Mouse (Mus musculus) layer of hippocampus, postnatal 10 days (tissue): ENCODE data around the gene 2900011O08Rik. TPM values are rescaled to one million over a fixed set of nuclear protein-coding genes. Genes with fewer than 3 reads are reported as not detected.

ENCODE experiments used
- DNase-seq, 2 experiments: peaks; one replicate each; pipeline ENCODE4 v3.0.0; 2021; ENCODE audit warnings: low spot score in 2 of 2
- total RNA-seq, 2 experiments: library from RNA; stranded (reverse); gene quantifications; 2 replicates each; pipeline ENCODE4 v1.2.3; 2021

The 2900011O08Rik gene
- total RNA-seq, 2 experiments from 2014 or later: 271 to 281 TPM

DNA sequence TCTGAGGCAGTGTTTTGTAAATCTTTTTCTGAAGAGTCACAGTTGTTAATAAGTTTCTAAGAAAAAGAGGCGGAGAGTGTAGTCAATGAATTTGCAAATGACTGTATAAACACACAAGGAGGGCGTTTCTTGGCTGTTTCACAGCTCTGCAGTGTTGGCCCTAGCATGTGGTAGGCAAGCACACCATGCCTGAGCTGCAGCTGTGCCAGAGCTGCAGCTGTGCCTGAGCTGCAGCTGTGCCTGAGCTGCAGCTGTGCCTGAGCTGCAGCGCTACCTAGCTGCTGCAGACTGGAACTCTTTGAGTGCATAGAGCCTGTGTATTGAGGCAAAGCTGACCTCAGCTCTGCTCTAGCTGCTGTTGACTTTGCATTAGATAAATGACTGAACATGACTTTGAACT, 17.8 kb downstream of the 2900011O08Rik start:
- DNase-seq: no peak

GRCm38 (mm10) chr16:14004726-14005125, 18.3 kb downstream of the 2900011O08Rik start:
- no peak for DNase-seq

- DNase-seq: no peak
Observed at GRCm38 (mm10) chr16:14005266-14005665, 18.9 kb downstream of the 2900011O08Rik start.

DNA sequence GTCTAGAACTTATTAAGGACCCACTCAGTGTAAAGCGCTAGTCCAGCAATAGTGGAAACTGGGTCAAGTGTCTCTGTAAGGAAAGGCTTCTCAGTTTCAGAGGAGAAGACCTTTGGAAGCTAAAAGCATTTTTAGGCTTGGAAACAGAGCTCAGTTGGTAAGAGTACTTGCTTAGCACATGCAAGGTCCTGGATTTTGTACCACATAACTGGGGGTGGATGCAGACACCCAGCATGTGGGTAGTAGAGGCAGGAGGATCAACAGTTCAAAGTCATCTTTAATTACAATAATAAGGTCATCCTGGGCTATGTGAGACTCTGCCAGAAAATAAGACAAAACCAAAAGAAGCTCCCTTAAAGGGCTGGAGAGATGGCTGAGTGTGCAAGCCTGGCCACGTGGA, 21.7 kb downstream of the 2900011O08Rik start:
- DNase-seq: no peak

DNA sequence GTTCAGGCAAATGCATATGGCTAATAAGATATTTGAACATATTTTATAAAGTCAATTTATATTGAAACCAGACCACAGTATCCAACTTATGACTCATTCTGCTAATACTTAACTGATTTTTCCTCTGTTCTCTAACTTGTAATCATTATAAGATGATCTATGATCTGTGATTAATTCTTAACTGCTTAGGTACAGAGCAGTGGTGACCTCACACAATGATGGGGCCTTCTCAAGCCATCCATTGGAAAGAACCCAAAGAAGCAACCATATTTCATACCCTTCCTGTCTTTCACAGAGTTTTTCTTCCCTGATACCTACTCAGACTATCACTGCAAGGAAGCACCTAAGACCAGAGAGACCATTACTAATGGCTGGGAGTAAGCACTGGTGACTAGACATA, 22.3 kb downstream of the 2900011O08Rik start:
- no peak for DNase-seq

- DNase-seq: no peak
Observed at GRCm38 (mm10) chr16:14009966-14010365, 23.6 kb downstream of the 2900011O08Rik start.

GRCm38 (mm10) chr16:14017306-14017705, 30.9 kb downstream of the 2900011O08Rik start:
- DNase-seq: no peak

GRCm38 (mm10) chr16:14021166-14021822, 34.9 kb downstream of the 2900011O08Rik start:
- no peak for DNase-seq

- no peak for DNase-seq
Observed at GRCm38 (mm10) chr16:14025091-14025990, 38.9 kb downstream of the 2900011O08Rik start.

GRCm38 (mm10) chr16:14029072-14029471, 42.7 kb downstream of the 2900011O08Rik start:
- DNase-seq: no peak

DNA sequence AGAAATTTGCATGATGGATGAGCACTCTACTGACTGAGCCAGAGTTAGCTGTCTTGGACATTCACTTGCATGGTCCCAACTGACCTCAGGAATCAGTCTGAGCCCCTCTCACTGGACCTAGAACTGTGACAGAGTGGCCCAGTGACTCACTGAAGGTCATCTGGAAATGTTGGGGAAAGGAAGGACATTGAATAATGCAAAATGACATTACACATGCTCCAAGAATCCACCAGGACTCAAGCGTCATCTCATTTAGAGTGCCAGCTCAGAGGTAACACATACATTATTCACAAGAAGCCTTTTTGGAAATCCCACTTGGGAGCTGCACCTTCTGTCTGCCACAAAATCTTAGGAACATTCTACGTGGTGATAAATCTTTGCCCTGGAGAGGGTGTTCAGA, 43.4 kb downstream of the 2900011O08Rik start:
- no peak for DNase-seq

GRCm38 (mm10) chr16:14030650-14031049, 44.2 kb downstream of the 2900011O08Rik start:
- DNase-seq: no peak

DNA sequence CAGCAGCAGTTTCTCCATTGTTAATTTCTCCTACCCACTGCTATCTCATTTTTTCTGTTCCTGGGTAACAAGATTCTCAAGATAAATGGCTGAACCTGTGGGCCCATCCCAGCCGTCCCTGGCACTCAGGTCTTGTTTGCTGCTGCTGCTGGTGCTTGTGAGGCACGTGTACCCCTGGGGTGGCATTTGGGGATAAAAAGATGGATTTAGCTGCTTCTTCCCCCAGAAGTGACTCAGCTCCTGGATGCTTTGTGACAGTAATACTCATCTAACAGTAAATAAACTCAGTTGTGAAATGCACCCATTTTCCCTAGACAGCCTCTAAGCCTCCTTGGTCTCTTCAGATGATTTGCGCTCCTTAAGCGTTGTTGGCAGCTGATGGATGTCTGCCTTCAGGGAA, 46.7 kb downstream of the 2900011O08Rik start:
- no peak for DNase-seq

GRCm38 (mm10) chr16:14042421-14042820, 56.0 kb downstream of the 2900011O08Rik start:
- DNase-seq: no peak

- no peak for DNase-seq
Observed at GRCm38 (mm10) chr16:14044695-14045094, 58.3 kb downstream of the 2900011O08Rik start.

- DNase-seq: no peak
Observed at GRCm38 (mm10) chr16:14046224-14046756, 59.9 kb downstream of the 2900011O08Rik start.

DNA sequence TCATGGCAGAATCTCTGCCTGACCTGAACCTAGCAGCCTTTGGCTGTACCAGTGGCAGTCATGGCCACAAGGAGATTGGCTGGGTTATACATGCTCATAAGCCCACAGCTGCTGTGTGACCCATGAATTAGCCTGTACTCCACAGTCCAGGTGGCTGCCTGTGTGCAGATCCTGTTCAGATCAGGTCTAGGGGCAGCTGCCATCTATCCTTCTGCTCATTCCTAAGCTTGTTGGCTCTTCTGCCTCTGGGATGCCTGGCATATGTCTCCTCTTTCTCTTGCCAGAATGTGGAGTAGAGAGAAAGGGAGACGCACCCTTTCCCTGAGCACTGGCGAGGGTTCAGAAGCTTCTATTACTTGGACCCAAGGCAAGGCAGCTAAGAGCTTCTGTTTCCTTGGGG, 65.8 kb downstream of the 2900011O08Rik start:
- DNase-seq: no peak

DNA sequence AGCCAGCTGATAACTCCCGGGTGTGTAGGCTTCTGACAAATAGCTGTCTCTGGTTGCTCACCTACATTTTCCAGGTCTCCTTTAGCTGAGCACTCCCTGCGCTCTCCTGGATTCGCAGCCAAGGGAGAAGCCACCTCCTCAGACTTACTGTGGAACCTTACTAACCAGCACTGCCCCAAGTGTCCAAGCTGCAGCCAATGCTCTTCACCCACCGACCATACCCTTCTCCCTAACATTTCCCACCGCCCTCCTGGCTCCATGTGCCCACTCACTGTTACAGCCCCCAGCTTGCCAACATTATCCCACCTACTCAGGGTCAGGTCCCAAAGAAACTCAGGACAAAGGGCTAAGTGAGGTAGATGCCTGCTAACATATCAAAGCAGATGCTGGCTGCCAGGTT, 66.7 kb downstream of the 2900011O08Rik start:
- DNase-seq: no peak

DNA sequence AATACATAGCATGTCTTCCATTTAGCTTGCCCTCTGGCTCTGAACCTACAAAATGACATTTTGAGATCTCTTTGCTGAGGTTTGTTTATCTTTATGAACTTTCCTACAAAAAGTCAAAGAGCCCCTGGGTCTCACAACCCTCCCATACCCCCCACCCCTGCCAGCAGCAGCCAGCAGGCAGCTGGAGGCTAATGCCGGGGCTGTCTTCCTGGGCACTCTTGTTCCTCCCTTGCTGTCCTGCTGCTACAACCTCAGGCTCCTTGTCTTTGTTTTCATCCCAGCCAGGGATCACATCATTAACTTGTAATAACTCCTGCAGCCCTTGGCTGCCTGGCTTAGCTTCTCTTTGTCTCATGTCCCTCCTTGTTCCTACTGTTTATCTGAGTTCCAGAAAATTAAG, 68.9 kb downstream of the 2900011O08Rik start:
- no peak for DNase-seq

GRCm38 (mm10) chr16:14056734-14057133, 70.3 kb downstream of the 2900011O08Rik start:
- DNase-seq: no peak

- DNase-seq: no peak
Observed at GRCm38 (mm10) chr16:14058541-14058940, 72.1 kb downstream of the 2900011O08Rik start.
